Mouse (Mus musculus) brain, embryonic 14.5 days (tissue): ENCODE measurements around the gene Casp7.

Experiments
- CTCF ChIP-seq: fragments of 200-500 bp; IDR thresholded peaks from 2 replicates; pipeline ENCODE4 v1.5.1; 2012; ENCODE audit warnings: inconsistent platforms, mild to moderate bottlenecking, moderate library complexity, borderline replicate concordance; ENCODE audit not compliant: insufficient read depth, insufficient read length; ENCODE audit errors: extremely low read depth
- POLR2A ChIP-seq: fragments of 200-500 bp; IDR thresholded peaks from 2 replicates; pipeline ENCODE4 v1.6.1; 2012; ENCODE audit warnings: mild to moderate bottlenecking, inconsistent platforms, borderline replicate concordance; ENCODE audit not compliant: poor library complexity, insufficient read depth, insufficient read length, severe bottlenecking; ENCODE audit errors: extremely low read depth

- TF ChIP-seq CTCF: no peak
- TF ChIP-seq POLR2A: no peak
These were observed 39.5 kb downstream of the Casp7 start for GRCm38 (mm10) chr19:56436380-56436779.
